Mouse (Mus musculus) cerebellum, adult 18-20 months (tissue): ENCODE results near the gene Stx18.

Experiments
- DNase-seq, 2 experiments: peaks; one replicate each; pipeline ENCODE4 v3.0.0; 2021

Gene Stx18

DNA sequence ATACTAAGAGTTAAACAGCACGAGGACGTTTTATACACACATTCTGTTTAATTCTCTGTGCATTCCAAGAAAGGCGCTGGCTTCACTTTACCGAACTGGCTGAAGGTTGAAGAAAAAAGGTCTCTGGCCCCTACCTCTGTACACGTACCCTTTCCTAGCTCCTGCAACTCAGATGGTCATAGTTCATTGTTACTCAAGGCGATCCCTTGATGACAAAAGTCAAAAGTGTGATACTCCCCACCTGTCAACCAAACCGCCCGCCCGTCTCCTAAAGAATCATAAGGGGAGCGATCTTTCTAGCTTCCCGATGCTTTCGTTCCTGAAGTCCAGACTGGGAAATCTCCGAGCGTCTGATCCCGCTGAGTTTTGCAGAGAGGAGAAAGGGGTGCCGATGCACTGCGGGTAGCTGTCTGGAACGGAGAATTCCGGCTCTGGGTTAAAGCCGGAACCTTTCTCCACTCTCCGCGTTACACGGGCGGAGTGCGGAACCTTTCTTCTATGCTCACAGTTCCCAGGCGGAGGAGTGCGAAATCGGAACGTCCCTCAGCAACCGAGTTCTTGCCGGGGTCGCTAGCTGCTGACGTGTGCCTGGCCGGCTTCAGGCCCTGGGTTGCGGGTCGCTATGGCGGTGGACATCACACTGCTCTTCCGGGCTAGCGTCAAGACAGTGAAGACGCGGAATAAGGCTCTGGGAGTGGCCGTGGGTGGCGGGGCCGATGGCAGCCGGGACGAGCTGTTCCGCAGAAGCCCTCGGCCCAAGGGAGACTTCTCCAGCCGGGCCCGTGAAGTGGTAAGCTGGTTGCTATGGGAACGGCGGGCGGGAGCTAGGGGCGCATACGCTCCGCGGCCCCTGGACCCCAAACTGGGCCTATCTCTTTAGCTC lies at the start of gene Stx18:
Stx18 (plus strand) TSS at position 33 of the 883 bp plus-strand sequence.
- DNase-seq: peak; percentile 83 to 89

DNA sequence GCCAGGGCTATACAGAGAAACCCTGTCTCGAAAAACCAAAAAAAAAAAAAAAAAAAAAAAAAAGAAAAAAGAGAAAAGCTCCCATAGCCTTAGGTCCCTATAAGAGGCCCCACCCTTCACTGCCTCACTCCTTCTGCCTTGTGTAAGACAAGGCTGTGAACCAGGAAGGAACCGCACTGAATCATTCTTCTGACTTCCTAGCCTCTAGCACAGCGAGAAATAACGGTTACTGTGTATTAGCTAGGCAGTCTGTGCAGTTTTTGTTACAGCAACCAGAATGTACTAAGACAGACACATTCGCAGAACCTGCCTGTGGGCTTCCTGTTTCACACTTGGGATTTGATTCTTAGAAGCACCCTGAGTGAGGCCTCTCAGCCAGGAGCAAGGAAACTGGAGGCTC lies 46.2 kb upstream of the Stx18 start:
- no peak for DNase-seq

DNA sequence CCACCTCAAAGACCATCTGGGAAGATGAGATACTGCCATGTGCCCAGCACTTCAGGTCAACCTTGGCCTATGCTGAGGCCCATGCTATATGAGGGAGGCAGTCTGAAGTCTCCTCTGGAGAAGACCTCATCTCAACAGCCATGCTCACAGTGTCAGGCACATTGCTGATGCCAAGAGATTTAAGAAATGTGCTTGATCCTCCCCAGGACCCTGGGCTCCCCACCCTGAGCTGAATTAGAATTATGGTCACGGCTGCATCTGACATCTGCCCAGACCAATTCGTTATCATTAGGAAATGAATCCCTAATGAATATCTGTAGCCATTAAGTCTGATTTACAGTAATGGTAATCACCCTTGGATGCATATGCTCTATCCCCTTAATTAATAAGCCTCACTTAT lies 39.7 kb upstream of the Stx18 start:
- no peak for DNase-seq

DNA sequence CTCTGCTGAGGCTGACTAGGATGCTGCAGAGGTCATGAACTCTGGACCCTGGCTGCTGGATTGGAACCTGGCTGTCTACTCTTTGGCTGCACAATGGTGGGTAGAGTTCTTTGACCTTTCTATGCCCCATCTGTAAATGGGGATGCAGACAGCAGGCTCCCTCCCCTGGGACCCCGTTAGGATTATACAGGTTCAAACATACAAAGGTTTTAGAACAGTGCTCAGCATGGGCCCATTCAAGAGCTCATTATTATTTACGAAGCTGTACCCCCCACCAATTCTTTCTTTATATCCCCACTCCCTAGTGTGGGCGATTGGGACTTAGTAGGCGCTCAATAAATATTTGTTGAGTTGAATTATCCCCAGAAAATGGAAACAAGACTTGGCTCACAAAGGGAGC lies 36.0 kb upstream of the Stx18 start:
- DNase-seq: no peak

DNA sequence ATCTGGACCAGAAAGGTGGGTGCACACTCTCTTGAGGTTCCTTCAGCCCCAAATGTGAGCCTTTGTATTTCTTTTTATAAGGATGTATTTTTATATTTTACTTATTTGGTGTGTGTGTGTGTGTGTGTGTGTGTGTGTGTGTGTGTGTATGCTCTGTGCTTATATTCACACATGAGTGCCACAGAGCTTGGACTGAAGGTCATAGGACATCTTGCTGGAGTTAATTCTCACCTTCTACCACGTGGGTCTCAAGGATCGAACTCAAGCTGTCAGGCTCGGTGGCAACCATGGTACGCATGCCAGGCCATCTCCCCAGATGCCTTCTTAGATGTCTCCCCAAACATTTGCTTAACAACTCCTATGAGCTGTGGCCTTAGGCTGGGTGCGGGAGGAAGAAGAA lies 33.8 kb upstream of the Stx18 start:
- no peak for DNase-seq

DNA sequence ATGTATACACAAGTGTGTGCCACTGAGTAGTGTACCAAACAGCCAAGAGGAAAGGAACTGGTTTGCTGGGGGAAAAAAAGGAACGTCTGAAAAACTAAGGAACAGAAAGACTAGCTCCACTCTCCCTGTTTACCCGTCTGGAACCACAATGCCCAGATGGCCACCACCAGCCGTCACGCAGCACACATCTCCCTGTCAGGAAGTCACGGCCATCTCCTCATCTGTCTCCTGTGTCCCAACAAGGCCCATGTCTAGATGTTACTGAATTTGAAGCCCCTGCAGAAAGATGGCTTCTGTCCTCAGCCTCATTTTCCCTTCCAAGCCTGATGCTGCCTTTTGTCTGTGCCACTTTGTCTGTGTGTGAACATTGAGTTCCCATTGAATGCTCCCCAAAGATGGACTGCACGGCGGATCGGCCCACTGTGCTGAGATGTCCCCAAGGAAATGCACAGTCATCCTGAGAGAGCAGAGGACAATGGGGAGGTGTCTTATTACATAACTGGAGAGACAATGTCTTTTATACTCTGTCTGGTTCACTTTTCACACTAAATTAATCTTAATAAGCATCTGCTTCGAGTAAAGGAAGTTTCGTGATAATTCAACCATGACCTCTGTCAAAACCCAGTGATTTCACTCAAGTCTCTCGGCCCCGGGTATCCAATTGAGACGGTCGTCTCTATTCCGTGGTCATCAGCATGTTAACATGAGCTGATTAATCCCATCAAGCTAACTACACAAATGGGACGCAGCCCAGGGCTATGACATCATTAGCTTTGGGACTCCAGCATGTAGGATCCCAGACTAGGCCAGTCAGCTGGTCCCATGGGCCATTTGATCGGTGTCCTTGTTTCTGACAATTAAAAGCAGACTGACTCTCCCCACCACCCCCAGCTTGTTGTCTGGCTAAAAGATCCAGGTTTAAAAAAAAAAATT lies 31.9 kb upstream of the Stx18 start:
- DNase-seq: no peak

DNA sequence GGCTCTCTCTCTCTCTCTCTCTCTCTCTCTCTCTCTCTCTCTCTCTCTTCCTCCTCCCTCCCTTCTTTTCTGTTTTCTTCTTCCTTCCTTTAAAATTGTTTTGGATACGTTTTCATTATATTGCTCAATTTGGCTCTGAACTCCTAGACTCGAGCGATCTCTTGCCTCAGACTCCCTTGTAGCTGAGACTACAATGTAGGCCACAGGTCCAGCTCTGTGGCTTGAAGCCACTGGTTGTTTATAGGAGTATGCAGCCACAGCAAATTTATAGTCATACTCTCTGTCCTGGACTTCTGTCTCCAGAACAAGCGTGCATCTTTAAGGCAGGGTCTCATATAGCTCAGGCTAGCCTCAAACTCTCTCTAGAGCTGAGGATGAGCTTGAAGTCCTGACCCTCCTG lies 29.5 kb upstream of the Stx18 start:
- no peak for DNase-seq

DNA sequence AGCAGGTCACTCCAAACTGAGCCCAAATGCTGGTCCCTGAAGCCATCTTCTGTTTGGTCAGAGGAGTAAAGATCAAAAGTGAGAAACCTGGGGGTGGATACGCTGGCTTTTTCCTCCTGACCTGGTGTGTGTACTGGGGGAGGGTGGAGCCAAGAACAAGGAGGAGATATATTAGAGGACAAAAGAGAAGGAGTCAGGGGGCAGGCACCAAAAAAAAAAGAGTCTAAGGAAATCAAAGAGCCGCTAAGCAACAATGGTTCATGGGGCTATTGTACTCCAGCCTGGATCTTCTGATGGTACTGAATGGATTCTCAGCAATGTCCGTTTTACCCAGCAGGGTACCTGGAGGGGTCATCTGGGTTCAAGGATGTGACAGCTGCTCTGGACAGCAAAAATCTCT lies 23.6 kb upstream of the Stx18 start:
- no peak for DNase-seq

DNA sequence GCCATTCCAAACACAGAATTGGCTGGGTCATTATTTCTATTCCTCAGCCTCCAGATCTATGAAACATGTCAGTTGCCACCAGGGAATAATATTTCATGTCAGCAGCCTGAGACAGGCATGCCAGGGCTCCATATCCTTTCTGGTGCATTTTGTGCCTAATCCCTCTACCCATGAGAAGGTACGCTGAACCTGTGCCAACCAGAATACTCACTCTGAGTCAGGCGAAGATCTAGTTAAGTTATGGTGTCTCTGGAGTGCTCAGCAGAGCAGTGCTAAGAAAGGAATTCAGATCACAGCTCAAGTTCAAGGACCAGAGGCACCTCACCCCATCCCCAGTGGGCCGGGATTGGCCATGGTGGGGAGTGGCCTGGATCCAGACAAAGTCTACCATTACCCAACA lies 21.6 kb upstream of the Stx18 start:
- no peak for DNase-seq

DNA sequence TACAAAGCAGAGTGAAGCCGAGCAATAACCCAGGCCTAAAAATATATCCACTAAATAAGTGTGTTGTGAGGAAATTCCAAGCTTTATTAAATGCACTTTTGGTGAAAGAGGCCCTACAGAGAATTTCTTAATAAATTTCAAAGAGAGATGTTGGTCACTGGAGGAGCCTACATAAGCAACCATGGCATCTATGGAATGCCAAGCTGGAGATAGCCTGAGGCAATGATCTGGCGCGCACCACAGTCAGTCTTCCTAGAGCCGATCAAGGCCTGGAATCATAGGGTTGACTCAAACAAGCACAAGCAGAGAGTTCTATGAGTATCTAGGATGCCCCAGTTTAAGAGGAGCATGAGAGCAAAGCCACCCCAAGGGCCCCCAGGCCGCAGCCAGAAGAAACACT lies 10.9 kb upstream of the Stx18 start:
- no peak for DNase-seq

DNA sequence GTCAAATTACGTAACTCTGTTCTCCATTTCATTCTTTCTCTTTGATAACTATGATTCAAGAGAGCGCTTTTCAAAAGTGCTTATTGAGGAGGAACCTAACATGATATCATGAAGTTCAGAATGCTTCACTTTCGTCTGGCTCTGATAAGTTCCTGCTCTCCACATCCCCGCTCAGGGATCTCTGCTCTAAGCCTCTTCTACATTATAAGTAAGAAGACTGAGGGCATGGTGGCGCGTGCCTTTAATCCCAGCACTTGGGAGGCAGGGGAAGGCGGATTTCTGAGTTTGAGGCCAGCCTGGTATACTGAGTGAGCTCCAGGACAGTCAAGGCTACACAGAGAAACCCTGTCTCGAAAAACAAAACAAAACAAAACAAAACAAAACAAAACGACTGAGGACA lies 268 bp upstream of the Stx18 start:
- peak; percentile 23 to 30 for DNase-seq

DNA sequence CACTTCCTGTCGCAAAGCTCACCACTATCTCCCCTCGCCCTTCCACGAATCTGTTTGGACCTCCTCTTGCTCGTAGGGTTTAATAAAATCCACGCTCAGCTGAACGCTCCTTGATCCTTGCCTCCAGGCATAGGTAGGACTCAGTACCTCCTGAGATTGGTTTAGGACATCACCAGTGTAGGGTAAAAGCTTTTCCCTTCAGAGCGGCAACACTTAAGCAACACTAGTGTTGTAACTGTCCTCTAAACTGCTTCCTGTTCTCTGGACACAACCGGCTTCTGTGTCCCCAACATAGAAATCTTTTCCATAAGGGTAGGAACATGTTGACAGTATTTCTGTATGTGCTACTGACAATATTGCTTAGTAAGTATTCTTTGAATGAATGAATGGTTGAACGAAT lies 1.3 kb downstream of the Stx18 start:
- no peak for DNase-seq

DNA sequence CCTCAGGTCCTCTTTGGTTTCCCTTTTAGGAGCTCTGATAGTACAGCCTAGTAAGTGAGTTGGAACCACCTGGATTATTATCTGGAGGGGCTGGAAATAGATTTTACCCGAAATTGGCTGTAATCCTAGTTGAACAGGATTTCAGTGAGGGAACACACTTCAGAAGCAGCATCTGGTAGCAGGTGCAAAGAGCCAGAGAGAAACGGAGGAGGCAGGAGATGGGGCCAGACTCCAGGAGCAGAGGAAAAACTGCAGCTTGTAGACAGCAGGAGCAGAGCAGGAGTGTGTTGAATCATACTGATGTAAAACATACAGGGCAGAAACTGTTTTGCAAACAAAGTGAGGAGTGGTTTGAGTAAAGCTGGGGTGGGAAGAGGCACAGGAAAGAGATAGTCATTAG lies 6.4 kb downstream of the Stx18 start:
- no peak for DNase-seq

DNA sequence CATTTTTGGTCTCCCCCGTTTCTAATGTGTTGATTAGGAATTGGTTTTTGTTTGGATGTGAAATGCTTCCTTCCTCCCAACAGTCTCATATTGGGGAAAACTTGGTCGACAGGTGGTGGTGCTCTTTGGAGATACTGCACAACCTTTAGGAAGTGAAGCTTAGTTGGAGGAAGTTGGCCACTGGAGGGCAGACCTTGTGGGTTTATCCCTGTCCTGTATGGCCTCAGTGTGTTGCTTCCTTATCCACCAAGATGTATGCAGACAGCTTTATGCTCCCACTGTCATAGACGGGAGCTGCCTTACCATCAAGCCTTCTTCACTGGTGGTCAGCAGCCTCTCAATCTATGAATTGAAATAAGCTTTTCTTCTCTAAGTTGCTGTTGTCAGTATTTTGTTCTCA lies 9.6 kb downstream of the Stx18 start:
- no peak for DNase-seq

DNA sequence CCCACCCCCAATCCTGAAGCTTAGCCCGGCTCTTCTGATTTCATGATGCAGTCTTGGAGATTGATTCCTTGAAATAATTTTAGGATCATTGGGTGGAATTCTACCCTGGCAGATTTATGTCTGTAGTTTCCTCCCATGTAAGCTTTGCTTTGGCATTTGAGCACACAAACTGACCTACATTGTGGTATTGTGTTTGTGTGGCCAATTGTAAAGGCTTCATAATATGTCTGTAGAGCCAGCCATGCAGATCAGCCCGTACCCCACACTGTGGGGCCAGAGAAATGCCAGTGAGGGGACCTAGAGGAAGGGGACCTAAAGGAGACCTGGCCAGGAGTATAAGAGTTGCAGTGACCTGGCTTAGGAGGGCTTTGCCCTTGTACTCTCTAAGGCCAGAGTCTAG lies 22.5 kb downstream of the Stx18 start:
- DNase-seq: no peak

DNA sequence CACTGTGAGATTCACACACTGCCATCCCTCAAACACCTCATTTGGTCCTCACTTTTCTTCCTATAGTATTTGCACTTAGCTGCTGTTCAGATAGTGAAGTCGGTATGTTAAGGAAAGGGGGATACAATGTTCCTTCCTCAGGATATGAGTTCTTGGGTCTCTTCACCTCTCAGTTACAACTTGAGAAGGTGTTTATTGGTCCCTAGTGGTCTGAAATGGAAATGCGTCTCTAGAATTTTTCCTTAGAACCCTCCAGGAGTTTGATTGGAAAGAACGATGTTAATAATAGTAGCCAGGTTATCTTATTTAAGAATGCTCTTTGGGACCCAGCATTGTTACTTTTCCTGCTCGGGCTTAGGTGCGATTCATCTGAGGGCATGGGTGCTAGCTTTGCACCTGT lies 24.2 kb downstream of the Stx18 start:
- DNase-seq: no peak

DNA sequence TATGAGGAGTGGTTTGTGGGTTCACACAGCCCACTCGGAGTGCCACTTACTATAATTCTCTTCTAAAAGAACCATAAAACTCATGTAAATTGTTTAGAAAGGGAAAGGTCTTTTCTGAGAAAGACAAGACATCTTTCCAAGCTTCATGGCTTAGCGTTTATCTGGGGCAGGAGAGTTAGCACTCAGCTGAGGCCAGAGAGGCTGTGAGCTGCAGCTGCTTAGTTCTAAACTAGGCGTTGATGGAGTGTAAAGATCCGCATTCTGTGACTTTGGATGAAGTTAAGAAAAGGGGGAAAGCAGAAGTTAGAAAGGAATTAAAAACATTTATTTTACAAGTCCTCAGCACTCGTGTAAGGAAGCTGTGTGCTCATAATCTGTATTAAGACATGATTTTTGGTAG lies 24.8 kb downstream of the Stx18 start:
- no peak for DNase-seq

DNA sequence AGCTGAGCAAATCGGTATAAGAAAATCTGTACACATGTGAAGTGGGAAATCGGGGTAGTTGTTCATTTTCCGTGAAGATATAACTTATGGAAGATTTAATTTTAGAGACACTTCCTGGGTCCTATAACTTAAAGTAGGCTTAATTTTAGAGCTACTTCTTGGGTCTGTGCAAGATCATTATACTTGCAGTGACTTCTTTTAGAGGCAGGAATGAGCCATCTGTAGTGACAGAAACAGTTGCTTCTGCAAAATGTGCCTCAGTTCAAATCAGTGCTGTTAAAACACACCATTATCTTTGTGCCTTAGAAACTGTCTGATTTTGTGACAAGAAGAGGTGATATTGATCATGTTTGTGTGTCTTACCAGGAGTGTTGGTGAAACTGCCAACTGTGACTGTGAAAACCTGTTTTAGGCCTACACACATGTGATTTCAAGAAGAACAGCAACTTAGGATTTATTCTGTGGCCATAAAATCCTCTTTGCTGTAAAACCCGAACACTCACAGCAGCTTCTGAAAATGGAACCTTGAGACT lies 25.6 kb downstream of the Stx18 start:
- no peak for DNase-seq

DNA sequence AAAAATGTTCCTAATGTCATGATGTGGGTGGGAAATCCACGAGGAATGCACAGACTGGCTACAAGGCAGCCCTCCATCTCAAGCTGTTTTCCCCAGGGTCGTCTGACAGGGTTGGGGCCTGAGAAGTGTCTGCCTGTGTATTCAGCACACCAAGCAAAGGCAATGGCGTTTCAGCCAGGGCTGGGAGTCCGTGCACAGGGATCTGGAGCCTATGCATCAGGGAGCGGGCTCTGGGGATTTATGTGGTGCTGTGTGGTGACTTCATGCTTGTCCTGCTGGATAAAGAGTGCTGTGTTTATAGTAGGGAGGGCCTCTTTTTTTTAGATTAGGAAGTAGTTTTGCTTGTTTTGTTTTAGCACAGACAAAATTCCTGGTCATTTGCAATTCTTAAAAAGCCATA lies 26.2 kb downstream of the Stx18 start:
- DNase-seq: no peak

DNA sequence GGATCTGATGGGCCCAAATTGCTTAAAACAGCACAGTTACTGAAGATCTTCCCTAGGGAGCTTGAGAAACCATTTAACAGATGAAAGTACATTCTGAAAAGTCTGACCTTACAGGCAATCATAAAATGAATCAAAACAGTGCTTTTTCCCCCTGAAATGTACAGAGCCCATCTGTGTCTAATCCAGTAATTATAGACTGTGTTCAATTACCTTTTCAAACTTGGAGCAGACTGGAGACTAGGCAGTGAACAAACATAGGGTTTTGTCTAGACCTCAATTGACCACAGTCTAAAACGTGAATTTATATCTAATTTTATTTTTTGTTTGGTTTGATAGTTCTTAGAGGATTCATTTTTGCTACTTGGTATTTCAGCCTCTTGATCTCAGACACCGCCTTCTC lies 26.9 kb downstream of the Stx18 start:
- DNase-seq: no peak

DNA sequence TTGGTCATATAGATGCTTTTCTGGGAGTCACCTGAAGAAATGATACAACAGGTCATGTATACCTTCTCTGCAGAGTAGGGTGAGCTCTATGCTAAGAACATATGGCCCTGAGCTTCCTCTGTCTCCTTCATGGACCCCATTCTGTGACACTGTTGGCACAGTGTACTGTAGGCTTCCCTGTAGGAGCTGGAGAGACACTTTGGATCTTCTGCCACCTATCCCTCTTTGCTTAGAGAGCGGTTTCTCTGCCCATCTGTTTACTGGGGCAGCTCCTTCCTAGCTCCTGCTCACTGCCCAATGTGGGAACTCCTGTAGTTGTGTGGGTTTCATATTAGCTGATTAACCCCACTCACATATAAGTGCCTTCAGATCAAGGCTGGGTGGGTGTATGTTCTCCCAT lies 28.1 kb downstream of the Stx18 start:
- DNase-seq: peak; percentile 41 to 59

DNA sequence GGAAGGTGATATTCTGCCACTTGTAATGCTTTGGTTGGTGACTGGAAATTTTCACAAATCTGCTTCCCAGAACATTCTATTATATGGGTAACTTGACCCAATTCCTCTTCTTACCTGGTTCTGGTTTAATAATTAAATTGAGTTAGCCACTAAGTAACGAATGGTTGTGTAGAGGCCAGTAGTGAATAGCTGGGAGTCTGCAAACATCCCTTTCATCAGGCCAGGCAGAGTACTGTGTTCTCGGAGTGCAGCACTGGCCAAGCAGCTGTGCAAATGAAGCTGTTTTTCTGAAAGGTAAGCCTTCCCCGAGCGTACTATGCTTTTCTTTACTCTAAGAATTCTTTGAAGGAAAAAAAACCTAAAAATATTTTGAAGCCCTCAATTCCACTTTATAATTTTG lies 37.8 kb downstream of the Stx18 start:
- DNase-seq: no peak

DNA sequence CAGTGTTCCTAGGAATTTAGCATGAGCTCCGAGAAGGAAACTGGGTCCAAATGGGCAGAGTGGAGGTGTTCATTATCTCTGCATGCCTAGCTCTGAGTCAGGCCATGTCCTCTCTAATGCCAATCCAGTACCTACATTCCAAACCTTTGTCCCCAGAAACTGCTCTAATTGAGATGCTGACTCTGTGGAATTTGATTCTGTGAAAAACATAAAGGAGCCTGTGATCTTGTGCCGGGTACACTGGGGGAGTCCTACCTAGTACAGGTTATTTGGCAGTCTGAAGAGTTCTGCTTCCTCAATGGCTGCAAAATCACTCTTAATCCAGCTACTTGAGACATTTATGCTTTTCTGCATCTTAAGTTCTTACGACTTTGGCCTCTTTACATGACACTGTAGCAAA lies 40.0 kb downstream of the Stx18 start:
- DNase-seq: no peak

DNA sequence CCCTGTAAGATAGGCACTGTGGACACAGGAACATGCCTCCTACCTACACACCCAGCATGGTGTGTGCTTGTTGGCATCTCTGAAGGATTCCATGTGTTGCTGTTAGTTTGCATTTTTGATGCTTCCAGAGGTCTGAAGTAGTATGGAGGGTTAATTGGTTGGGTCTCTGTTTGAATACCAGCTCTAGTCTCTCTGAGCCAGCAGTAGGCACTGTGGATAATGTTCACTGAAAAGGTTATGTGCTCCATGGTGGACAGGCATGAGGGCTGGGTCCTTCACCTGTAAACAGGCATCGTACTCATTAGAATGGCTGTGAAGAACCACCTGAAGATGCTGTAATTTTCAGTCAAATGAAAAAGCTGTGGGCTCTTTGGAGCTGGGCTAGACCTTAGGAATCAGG lies 41.9 kb downstream of the Stx18 start:
- DNase-seq: no peak
